Mouse (Mus musculus): ENCODE results near the gene Fxr2. TPM values are rescaled to one million over a fixed set of nuclear protein-coding genes. Genes with fewer than 3 reads are reported as not detected.

Gene Fxr2
- total RNA-seq (2021): 75.5 and 84.3 TPM in 2 replicates
- long read RNA-seq, experiment 1, transcript Fxr2-201 (17 exons, 2,951 nt): major isoform, 66 of 96 reads
- long read RNA-seq, experiment 1, partial matches to known transcripts: 7 of 96 reads
- long read RNA-seq, experiment 1, other reads (novel, unspliced or antisense): 23 of 96 reads
- long read RNA-seq, experiment 2, transcript Fxr2-201 (17 exons, 2,951 nt): major isoform, 55 of 85 reads
- long read RNA-seq, experiment 2, partial matches to known transcripts: 12 of 85 reads
- long read RNA-seq, experiment 2, other reads (novel, unspliced or antisense): 18 of 85 reads

- peak; percentile 100 for DNase-seq
Measured at GRCm38 (mm10) chr11:69632284-69633089, at the start of gene Fxr2. Gene Fxr2, plus strand, starts transcription at chr11:69632990.

- DNase-seq: no peak
Measured at GRCm38 (mm10) chr11:69584008-69584407, 48.8 kb upstream of the Fxr2 start.

GRCm38 (mm10) chr11:69584937-69585336 lies 47.9 kb upstream of the Fxr2 start:
- no peak for DNase-seq

GRCm38 (mm10) chr11:69585718-69586325 lies 47.0 kb upstream of the Fxr2 start:
- DNase-seq: no peak

- no peak for DNase-seq
Measured at GRCm38 (mm10) chr11:69589207-69589834, 43.5 kb upstream of the Fxr2 start.

GRCm38 (mm10) chr11:69590622-69591021 lies 42.2 kb upstream of the Fxr2 start:
- DNase-seq: no peak

GRCm38 (mm10) chr11:69591424-69591823 lies 41.4 kb upstream of the Fxr2 start:
- no peak for DNase-seq

GRCm38 (mm10) chr11:69591899-69592637 lies 40.7 kb upstream of the Fxr2 start:
- DNase-seq: no peak

- DNase-seq: no peak
Measured at GRCm38 (mm10) chr11:69592799-69593198, 40.0 kb upstream of the Fxr2 start.

GRCm38 (mm10) chr11:69594853-69595252 lies 37.9 kb upstream of the Fxr2 start:
- DNase-seq: no peak

- peak; percentile 1 for DNase-seq
Measured at GRCm38 (mm10) chr11:69599436-69599835, 33.4 kb upstream of the Fxr2 start.

- DNase-seq: peak; percentile 81
Measured at GRCm38 (mm10) chr11:69600098-69600497, 32.7 kb upstream of the Fxr2 start.

GRCm38 (mm10) chr11:69601768-69602167 lies 31.0 kb upstream of the Fxr2 start:
- DNase-seq: no peak

GRCm38 (mm10) chr11:69603516-69603915 lies 29.3 kb upstream of the Fxr2 start:
- no peak for DNase-seq

- no peak for DNase-seq
Measured at GRCm38 (mm10) chr11:69604347-69604746, 28.4 kb upstream of the Fxr2 start.

GRCm38 (mm10) chr11:69604795-69605664 lies 27.8 kb upstream of the Fxr2 start:
- DNase-seq: peak; percentile 54

- peak; percentile 85 for DNase-seq
Measured at GRCm38 (mm10) chr11:69605726-69606490, 26.9 kb upstream of the Fxr2 start, which contains the start of gene Atp1b2. Gene Atp1b2, minus strand, starts transcription at chr11:69605942.

- DNase-seq: no peak
Measured at GRCm38 (mm10) chr11:69606491-69606795, 26.3 kb upstream of the Fxr2 start.

GRCm38 (mm10) chr11:69606832-69607231 lies 26.0 kb upstream of the Fxr2 start:
- DNase-seq: no peak

GRCm38 (mm10) chr11:69608525-69608924 lies 24.3 kb upstream of the Fxr2 start:
- DNase-seq: no peak
